Mouse (Mus musculus) neutrophil, adult 5-6 weeks (primary cell): ENCODE results near the gene Slc15a5. TPM values are rescaled to one million over a fixed set of nuclear protein-coding genes. Genes with fewer than 3 reads are reported as not detected.

ENCODE experiments used
- ATAC-seq: fragments of 151-379, 151-347 bp; 2 replicates; pipeline ENCODE4 v1.8.0; 2017; ENCODE audit warnings: mild to moderate bottlenecking, moderate TSS enrichment; ENCODE audit not compliant: insufficient number of reproducible peaks, poor library complexity, low FRiP score, severe bottlenecking; ENCODE audit errors: extremely low read depth
- total RNA-seq: library from RNA; stranded (forward); fragments of 200-1000 nt; gene quantifications from 2 replicates; pipeline ENCODE4 v1.2.3, GENCODE M21; 2017

Gene Slc15a5
- total RNA-seq, 1 experiment from 2014 or later: not detected

- ATAC-seq: no peak
These were observed 98.6 kb downstream of the Slc15a5 start for GRCm38 (mm10) chr6:137980905-137981696.

DNA sequence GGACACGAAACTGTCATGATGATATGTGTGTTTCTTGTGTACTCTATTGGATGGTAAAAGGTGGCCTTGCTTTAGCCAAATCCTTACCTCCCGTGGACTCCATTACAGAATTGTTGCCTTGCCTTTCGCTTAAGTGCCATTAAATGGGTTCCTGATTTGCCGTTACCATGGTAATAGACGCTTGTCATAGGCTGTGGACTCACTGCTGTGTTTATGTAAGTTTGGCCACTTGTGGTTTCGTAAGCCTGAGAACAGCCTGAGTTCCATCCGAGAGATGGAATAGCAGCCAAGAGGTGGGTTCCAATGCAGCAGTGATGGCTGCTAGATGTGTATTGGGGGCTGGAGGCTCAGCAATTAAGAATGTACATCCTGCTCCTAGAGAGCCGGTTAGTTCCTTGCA is 99.3 kb downstream of the Slc15a5 start:
- no peak for ATAC-seq

- no peak for ATAC-seq
These were observed 99.9 kb downstream of the Slc15a5 start for GRCm38 (mm10) chr6:137979802-137980201.

DNA sequence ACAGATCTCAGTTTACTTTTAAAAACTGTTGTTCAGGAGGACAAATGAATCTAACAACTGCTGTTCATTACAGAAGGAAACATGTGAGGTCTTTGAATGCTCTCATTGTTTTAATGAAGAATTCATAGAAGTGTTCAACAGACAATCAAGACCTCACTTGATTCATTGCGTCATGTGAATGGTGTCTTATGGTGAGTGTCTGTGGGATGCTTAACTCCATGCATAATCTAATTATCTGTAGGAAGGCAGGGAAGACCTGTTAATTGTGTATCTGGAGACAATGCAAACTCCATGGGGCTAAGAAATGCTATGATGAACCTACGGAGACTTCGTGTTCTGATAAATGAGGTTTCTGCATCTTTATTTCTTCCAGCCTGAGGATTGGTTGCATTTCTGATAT is 103.7 kb downstream of the Slc15a5 start:
- ATAC-seq: no peak

DNA sequence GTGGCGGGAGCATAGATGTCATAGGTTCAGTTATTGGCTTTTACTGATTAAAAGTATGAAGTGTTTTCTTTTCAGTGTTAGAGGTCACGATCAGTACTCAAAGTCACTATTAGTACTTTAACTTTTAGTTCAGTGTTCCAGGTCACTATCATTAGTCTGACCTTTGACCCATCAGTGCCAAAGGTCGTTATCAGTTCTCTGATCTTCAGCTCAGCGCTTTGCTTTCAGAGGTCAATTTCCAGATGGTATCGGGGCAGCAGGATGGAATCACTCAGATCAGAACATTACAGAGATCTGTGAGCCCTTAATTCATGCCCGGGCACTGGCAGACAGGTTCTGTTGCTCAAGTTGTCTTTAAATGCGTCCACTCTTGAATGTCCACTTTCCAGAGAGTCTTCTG is 116.0 kb downstream of the Slc15a5 start:
- ATAC-seq: no peak

- ATAC-seq: no peak
These were observed 116.9 kb downstream of the Slc15a5 start for GRCm38 (mm10) chr6:137962836-137963235.

- no peak for ATAC-seq
These were observed 119.5 kb downstream of the Slc15a5 start for GRCm38 (mm10) chr6:137960023-137960778.

- ATAC-seq: no peak
These were observed 122.1 kb downstream of the Slc15a5 start for GRCm38 (mm10) chr6:137957630-137958029.

DNA sequence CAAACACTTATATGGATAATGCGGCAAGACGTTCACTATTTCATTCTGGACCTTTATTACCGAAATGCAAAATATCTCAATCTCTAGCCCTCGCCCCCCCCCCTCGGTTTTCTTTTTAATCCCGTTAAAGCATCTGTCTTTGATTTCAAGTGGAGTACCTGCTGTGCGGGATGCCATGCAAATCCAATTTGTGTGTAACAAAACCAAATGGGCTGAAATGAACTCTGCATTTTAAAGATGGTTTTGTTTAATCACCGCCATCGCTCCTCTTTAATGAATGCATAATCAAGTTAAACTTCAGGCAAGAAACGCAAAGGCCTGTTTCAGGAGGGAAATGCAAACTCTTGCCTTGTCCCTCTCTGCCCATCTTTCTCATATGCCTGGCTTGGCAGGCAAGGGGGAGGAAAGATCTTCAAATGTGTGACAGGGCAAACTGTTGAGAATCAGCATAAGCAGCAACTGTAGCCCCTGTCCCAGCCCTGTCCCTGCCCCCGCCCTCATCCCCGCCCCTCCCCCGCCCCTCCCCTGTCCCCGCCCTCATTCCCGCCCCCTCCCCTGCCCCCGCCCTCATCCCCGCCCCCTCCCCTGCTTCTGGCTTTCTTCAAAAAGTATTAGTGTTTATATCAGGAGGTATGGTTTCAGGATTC is 122.8 kb downstream of the Slc15a5 start:
- no peak for ATAC-seq

- ATAC-seq: no peak
These were observed 133.2 kb downstream of the Slc15a5 start for GRCm38 (mm10) chr6:137946520-137946919.

DNA sequence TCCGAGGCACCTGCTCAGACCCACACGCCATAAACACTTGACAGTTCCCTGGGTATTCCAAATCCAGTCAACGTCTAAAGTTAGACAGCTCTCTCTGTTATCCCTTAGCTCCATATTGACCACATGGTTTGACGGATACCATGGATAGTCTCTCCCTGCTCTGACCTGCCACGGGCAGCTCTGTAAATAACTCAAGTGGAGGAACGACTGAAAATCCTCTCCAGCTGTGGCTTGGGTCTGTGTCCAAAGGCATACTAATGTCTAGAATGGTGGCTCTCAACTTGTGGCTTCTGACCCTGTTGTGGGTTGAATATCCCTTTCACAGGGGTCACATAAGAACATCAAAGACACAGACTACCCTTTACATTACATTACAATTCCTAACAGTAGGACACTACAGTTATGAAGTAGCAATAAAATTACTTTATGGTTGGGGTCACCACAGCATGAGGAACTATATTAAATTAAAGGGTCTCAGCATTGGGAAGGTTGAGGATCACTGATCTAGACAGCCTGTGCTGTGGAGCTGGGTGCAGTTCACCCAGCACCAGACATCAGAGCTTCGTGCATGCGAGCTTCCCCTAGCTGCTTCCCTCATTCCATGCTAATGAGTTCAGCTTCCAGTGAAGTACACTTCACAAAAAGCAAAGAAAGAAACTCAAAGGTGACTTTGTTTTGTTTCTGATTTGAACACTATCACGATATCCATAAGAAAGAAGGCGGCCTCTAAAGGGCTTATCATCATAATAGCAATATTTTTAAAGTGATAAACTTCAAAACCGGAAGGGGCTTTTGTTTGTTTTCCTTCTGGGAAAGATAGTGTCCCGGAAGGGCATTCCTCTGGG is 139.1 kb downstream of the Slc15a5 start:
- ATAC-seq: no peak

DNA sequence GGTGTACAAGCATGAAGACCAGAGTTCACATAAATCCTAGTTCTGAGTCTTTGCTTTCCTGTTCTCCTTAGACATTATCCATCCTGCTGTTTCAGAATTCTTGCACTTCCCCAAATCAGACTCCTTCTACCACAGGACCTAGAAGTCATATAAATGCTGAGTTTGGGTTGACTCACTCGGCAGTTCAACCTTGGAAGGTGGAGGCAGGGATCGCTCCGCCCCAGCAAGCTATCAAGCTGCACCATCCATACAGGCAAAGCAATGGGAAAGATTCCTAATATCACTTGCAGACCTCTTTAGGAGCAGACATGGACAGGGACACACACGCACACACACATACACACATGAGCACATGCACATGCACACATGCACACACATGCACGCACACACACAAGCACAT is 142.2 kb downstream of the Slc15a5 start:
- ATAC-seq: no peak

GRCm38 (mm10) chr6:137936268-137936667 is 143.4 kb downstream of the Slc15a5 start:
- ATAC-seq: no peak

- no peak for ATAC-seq
These were observed 143.9 kb downstream of the Slc15a5 start for GRCm38 (mm10) chr6:137935857-137936256.

DNA sequence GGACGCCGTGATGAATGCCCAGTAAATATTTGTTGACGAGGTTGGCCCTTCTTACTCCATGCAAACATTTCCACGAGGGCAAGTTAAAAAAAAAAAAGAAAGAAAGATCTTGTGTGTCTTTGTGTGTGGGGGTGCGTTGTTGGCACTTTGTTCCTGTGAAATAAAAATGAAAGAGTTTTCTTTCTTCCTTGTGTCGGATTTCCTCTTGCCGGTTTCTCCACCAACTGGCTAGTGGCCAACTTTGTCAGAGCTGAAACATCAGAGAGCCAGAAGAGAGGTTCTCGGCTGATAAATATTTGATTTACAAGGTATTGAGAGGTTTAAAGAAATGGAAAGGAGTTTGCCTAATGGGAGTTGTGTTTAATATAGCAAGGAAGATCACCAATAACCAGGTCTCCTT is 144.4 kb downstream of the Slc15a5 start:
- no peak for ATAC-seq

DNA sequence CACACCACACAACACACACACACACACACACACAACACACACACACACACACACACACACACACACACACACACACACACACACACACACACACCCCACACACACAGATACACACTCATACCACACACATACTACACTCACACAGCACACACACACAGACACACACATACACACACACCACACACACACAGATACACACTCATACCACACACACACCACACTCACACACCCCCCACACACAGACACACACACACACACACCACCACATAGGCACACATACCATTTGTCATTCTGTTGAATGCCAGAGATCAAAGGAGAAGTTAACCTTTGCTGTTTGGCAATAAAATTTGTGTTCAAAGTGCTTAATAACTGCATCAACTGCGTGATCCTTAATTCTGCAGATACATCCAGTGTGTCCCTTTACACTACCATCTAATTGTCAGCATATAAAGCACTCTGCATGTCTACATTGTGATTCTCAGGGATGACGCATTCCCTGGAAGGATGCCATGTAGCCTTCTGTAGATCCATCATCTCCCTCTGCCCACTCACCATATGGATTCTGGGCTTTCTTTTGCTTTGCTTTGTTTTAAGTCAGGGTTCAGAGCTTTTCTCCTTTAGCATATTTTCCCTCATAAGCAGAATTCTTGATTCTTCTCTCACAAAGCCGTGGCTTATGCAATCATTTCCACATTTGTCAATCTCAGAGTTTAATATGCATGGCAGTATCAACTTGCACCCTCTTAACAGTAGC is 145.0 kb downstream of the Slc15a5 start:
- ATAC-seq: no peak
